Mouse (Mus musculus) right cerebral cortex, postnatal 36 days (tissue): ENCODE results near the gene Fgf8.

Experiments
- DNase-seq, 2 experiments: peaks; one replicate each; pipeline ENCODE4 v3.0.0; 2022; ENCODE audit warnings: low spot score in 2 of 2, mixed read lengths in 1 of 2

Gene Fgf8

DNA sequence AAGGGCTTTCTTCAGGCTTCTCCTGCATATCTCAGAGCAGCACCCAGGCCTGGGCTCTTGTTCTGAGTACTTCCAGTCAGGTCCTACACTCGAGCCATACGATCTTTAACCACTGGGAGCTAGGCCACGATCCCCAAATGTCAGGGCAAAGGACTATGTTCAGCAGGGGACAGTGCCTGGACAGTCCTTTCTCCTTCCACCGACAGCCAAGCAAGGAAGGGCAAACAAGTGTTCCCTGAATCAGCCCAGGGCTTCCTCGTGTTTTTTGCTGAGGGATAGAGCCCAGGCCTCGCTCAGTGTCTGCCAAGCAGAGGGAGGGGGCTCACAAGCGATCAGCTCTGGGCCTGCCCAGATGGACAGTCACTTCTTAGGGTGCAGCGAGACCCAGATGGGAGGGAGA lies 12.7 kb downstream of the Fgf8 start:
- DNase-seq, result no peak

DNA sequence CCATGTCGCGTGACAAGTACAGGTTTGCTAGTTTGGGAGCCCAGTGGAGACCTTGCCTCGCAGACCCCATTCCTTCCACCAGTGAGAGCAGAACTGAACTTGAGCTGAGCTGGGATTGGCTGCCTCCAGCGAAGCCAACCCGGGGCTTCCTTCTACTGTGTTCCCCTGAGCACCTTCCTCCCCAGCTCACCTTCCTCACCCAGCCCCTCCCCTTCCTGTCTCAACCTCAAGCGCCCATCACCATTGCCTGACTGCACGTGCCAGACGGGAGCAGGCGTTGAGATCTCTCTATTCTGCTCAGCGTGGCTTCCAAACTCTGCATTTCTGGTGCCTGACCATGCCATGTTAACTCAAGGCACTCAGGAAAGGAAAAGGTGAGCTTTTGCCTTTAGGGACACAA lies 15.5 kb downstream of the Fgf8 start:
- DNase-seq, result no peak

DNA sequence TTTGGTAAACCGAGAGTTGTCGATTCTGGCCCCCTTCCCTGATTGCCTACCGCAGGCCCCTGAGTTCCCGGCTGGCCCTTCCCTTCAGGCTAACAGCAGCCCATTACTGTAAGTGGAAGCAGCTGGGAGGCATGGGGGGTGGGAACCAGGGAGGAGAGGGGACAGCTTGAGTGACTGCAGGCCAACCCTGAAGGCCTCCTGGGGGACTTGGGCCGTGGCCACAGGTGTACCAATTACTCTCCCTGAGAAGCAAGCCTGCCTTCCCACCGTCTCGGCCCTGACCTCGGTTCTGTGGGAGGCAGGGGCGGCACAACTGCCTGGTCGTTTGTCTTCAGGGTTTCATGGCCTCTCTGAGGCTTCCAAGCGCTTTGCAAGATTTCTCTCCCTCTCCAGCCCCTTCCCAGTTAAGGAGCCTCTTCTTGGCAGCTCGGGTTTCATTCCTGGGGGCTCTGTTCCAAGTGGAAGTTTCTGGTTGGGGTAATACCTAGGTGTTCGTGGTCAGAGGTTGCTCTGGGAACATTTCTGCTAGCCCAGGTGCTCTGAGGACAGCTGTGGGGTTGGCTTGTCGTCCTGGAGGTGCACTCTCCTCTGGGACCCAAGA lies 16.9 kb downstream of the Fgf8 start:
- DNase-seq, result no peak

DNA sequence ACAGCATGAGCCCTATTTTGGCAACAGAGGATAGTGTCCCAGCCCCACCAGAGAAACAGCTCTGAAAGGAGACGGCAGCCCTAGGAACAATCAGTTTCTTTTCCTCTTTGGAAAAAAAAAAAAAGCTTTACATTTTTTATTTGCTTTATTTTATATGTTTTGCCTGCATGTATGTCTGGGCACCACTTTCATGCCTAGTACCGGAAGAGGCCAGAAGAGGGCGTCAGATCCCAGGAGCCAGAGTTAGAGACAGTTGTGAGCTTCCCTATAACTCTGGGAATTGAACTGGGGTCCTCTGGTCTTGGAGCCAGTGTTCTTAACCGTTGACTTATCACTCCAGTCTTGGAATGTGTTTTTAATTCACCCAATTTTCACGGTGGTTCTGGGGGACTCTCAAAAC lies 20.5 kb downstream of the Fgf8 start:
- no peak for DNase-seq

DNA sequence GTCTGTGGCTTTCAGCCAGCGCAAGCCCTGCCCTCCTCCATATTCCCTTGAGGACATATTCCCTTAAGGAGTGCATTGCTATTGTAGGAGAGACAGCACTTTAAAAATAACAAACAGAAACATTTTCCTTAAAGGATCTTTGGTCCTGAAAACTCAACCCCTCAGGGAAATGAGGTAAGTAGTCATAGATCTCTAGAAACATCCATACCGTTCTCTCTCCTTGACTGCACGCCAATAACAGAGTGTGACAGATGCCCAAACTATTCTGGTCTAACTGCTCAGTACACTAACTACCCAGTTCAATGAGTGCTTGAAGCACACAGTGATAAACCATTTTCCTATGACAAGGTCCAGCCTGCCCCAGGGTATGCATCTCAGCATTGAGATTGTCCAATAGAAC lies 24.4 kb downstream of the Fgf8 start:
- DNase-seq, result no peak

DNA sequence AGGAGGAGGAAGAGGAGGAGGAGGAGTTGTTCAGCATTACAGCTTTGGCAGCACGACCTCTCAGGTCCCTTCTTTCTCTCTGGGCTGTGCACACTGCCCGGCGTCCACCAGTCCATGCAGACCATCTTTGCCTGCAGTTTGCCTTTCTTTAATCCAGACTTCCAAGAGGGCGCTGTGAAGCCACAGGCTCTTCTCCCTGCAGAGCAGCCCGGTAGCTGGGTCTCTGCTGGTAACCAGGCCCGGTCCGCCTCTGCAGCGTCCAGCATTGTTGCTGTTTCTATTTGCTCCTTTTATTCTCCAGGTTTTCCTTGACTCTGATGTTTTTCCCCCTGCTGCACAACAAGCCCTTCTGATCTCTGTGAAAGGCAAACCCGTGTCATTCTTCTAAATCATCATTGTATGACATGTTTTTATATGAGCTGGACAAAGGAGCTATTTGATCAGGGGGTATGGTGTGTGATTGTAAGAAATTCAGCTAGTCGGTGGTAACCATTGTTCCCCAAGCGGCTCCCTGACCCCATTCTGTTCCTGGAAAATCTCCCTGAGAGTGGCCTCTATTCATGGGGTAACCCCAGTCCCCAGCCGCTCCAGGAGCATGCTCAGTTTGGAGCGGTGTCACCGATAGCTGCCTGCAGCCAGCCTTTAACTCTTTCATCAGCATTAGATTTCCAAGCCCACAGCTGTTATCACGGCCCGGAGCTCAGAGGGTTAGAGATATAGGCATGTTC lies 25.1 kb downstream of the Fgf8 start:
- DNase-seq, result no peak

DNA sequence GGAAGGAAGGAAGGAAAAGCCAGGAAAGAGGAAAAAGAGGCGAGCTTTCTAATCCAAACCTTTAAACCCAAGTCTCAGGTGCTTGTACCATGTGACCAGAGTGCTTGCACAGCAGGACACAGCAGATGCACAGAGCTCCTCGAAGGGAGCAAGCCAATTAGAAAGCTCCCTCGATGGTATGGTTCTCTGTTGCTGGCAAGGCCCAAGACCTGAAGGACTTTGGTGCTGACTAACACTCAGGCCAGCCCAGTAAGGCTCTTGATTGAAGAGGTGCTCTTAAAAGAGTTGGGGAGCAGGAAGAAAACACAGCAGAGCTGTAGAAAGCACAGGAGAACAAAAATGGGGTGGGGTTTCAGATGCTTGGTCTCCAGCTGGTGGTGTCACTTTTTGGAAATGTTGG lies 34.0 kb downstream of the Fgf8 start:
- DNase-seq, result no peak

DNA sequence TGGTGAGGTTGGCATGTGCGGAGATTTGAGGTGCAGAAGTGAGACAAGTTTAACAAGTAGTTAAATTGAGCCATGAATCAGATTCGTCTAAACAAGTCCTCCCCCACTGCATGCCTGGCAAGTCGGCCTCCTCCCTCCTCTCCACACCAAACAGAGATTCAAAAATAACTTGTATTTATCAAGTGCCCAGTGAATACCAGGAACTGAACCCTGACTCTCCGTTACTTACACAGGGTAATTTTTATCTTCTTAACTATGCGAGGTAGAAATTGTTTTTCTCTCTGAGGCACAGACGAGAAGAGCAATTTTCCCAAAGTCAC lies 46.5 kb downstream of the Fgf8 start:
- no peak for DNase-seq

DNA sequence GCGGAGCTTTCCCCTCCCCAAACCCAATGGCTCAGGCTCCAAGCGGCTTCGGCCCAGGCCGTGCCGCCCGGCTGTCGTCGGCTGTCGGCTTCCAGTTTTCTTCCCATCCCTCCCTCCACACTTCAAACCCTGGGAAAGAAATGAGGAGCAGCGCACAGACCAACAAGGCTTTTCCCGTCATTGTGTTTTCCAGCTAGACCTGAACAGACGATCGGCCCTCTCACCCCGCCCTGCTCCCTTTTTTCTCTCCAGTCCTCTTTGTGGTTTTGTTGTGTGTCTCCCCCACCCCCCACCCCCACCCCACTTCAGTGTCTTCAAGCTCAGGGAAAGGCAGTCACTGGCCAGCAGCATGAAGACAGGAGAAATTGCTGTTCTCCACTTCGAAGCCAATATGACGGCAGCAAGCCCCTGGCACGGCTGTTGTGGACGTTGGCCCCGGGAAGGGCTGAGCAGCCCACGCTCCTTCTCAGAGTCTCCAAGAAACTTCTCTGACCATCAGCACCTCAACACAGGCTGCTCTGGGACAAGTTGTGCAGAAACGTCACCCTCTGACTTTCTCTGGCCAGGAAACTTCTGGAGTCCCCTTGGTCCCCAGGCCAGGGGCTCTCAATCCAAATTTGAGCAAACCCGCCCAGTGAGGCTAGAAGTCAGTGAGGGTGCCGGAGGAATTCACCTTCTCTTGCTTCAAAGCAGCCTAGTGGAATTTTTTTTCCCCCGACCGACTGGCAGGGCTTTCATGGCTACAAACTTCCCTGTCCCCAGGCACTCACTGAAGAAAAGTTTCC lies 47.0 kb downstream of the Fgf8 start:
- DNase-seq, result no peak

DNA sequence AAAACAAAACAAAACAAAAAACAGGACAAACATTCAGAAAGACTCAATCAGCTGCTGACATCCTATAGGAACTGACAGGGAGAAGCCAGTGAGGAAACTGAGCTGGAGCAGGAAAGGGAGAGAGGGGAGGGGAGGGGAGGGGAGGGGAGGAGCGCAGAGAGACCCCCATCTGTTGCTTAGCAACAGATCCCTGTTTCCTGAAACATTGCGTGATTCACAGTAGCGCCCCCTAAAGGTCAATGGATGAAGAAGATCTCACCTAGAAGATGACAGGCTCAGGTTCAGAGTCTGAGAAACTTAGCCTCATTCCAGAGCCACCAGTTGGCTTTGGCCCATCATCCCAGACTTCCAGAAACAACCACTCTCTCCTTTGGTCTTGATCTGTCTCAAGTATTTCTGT lies 48.7 kb downstream of the Fgf8 start:
- no peak for DNase-seq

DNA sequence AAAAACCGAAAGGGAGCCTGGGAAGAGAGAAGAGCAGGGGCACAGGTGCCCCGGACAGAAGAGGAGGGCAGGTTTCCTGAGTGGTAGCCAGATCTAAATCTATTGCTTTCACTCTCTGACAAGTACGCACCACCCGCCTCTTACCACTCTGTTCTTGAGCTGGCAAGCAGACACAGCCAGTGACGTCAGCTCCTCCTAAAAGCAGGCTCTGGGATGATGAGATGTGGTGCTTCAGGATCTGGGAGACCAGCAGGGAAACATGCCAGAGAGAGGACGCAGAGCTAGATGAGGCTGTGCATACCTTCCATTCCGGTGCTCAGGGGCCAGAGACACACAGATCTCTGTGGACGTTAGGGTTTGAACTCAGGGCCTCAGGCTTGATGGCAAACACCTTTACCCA lies 50.5 kb downstream of the Fgf8 start:
- DNase-seq, result peak; percentile 14 to 57

DNA sequence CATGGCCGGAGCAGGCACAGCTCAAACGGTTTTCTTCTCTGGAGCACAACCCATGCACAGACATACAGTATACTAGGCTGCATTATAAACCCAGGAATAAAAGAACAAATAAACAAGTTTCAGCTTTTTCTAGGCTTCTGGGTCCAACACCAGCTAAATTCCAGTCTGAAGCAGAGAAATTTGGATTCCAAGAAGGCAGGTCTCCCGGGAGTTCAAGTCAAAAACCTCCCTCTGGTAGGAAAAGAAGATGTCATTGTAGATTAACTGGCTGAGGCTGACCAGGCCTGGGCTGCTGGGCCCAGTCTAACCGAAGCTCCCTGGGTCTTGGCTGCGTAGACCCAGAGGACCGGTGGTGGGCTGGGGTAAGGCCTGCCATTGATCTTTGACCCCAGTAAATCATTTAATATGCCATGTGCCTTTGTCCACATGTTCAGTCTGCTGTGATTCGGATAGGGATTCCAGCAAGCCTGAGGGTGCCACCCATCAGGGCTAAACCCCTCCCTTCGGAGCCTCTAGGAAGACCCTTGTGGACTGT lies 51.6 kb downstream of the Fgf8 start:
- no peak for DNase-seq

DNA sequence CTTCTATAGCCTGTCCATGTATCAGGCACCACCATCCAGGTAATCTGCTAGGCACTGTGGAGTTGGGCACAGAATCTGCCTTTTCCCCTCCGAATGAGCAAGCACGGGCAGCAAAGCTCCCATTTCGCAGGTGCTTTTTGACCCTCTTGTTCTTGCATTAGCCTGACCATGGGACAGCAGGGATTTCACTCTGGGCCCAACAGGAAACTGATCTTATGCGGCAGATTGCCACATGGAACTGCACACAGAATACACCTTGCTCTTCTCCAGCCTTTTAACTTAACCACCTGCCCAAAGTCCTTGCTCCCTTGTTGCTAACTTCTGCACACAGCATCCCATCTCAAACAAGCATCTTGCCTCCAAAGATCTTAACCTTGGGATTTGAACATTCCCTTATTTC lies 55.7 kb downstream of the Fgf8 start:
- DNase-seq, result no peak
